Mouse (Mus musculus): ENCODE measurements at regions not wholly inside any gene's neighbourhood (a gene's known extent, or its start where the extent isn't known, plus 50 kb on each side); places are given as distances from the start of the nearest gene placed in this dataset.

DNA sequence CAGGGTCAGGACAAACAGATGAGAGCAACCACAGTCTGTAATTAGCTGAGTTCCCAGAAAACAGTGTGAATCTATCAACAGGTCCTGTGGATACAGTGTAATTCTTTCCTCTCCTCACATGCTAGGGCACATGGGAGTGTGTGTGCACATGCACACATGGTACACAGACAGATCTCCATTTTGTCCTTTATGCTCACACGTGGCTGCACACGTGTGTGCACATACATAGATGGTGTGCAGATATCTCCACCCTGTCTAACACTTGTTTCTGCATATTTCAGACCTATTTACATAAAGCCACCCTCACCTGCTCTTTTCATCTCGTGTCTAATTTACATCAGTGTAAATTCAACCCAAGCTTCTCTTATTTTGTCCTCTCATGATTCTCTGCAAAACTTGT lies 245.0 kb upstream of the Cnr1 start:
- no peaks in the 10 kb centered on the region for H3K27me3 ChIP-seq (ENCODE audit: control insufficient read depth, insufficient read depth, low read length)
- H3K36me3 ChIP-seq (ENCODE audit: control insufficient read depth, insufficient read depth, low read length) = no peaks in the 10 kb centered on the region
- H3K4me1 ChIP-seq (ENCODE audit: control insufficient read depth, insufficient read depth, low read length) = no peaks in the 10 kb centered on the region
- ATAC-seq (ENCODE audit: insufficient number of reproducible peaks, insufficient read depth, low FRiP score, low read depth) = no peak
- WGBS = 70% methylated on average over 3 of the region's 3 CpGs
- H3K27ac ChIP-seq (ENCODE audit: low read length) = no peak overlapping the region
- H3K9ac ChIP-seq (replicated peaks; ENCODE audit: low read depth, low read length) = no peak overlapping the region
- H3K4me2 ChIP-seq (replicated peaks; ENCODE audit: low read depth, low read length) = no peak overlapping the region
- H3K9me3 ChIP-seq (ENCODE audit: control insufficient read depth, low read depth, low read length) = no peaks in the 10 kb centered on the region
- no peak overlapping the region for H3K4me3 ChIP-seq (ENCODE audit: low read depth, low read length)

DNA sequence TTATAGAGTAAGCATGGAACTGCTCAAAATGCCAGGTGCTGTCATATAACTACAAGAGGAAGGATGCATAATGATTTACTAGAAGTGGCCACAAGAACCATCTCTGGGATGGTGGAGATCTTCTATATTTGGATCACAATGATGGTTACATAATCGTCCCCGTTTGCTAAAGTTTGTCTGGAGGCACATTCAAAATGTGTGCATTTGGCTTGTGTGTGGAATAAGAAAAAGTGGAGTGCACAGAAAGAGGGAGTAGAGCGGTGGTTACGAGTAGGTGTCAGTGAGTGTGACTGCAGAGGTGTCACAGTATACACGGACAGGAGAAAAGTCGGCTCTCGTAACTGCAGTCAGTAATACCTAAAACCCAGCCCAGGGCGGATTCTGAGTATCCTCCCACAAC lies 238.3 kb upstream of the Cnr1 start:
- H3K4me2 ChIP-seq (replicated peaks; ENCODE audit: low read depth, low read length) = no peak overlapping the region
- no peaks in the 10 kb centered on the region for H3K36me3 ChIP-seq (ENCODE audit: control insufficient read depth, insufficient read depth, low read length)
- H3K27me3 ChIP-seq (ENCODE audit: control insufficient read depth, insufficient read depth, low read length) = no peaks in the 10 kb centered on the region
- WGBS = 84% methylated on average over 8 of the region's 8 CpGs
- no peak for ATAC-seq (ENCODE audit: insufficient number of reproducible peaks, insufficient read depth, low FRiP score, low read depth)
- H3K9me3 ChIP-seq (ENCODE audit: control insufficient read depth, low read depth, low read length) = no peaks in the 10 kb centered on the region
- no peaks in the 10 kb centered on the region for H3K4me1 ChIP-seq (ENCODE audit: control insufficient read depth, insufficient read depth, low read length)
- H3K9ac ChIP-seq (replicated peaks; ENCODE audit: low read depth, low read length) = no peak overlapping the region
- no peak overlapping the region for H3K27ac ChIP-seq (ENCODE audit: low read length)
- no peak overlapping the region for H3K4me3 ChIP-seq (ENCODE audit: low read depth, low read length)

DNA sequence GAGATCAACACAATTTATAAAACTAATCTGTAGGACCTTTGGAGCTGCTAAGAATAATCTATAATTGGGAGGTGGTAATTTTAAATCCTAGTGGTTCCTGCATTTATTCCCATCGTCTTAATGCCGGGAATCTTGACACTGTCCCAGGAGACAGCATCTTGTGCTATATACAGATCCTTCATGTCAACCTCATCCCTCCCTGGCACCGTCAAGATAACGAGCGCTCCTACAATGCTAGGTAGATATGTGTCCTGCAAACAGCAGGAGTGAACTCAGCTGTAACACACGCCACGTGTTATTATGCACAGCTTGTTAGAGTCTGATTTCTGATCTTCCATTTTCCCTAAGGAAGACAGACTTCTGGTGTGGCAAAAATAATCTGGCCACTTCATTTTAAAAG lies 237.0 kb upstream of the Cnr1 start:
- ATAC-seq (ENCODE audit: insufficient number of reproducible peaks, insufficient read depth, low FRiP score, low read depth) = no peak
- WGBS = 71% methylated on average over 7 of the region's 7 CpGs

DNA sequence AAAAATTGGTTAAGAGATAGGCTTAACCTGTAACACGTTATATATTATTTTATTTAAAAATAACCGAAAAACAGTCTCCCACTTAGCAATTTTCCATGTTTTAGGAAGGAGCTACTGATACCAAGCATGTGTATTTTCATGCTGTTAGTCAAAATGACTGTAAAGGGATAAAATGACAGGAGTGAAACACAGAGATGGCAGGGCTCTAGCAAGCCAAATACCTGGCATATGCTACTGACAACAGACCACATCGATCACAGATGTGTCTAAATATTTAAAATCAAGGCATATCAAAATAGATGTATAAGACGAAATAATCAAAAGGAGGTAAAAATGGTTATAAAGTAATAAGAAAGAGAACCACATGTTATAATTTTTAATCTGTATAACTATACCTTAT lies 231.0 kb upstream of the Cnr1 start:
- Histone ChIP-seq H3K9ac (replicated peaks; ENCODE audit: low read depth, low read length) (no peak overlapping the region), H3K4me1 (ENCODE audit: control insufficient read depth, insufficient read depth, low read length) (no peaks in the 10 kb centered on the region), H3K4me2 (replicated peaks; ENCODE audit: low read depth, low read length) (no peak overlapping the region), H3K4me3 (ENCODE audit: low read depth, low read length) (no peak overlapping the region), H3K36me3 (ENCODE audit: control insufficient read depth, insufficient read depth, low read length) (no peaks in the 10 kb centered on the region), H3K27me3 (ENCODE audit: control insufficient read depth, insufficient read depth, low read length) (no peaks in the 10 kb centered on the region), H3K9me3 (ENCODE audit: control insufficient read depth, low read depth, low read length) (no peaks in the 10 kb centered on the region), H3K27ac (ENCODE audit: low read length) (no peak overlapping the region)
- ATAC-seq (ENCODE audit: insufficient number of reproducible peaks, insufficient read depth, low FRiP score, low read depth) = no peak
- WGBS = 82% methylated on average over 4 of the region's 4 CpGs

More for the DNA sequence above, 237.0 kb upstream of the Cnr1 start:
- no peak overlapping the region for H3K4me3 ChIP-seq (ENCODE audit: low read depth, low read length)
- H3K4me1 ChIP-seq (ENCODE audit: control insufficient read depth, insufficient read depth, low read length) = no peaks in the 10 kb centered on the region
- no peak overlapping the region for H3K27ac ChIP-seq (ENCODE audit: low read length)
- H3K27me3 ChIP-seq (ENCODE audit: control insufficient read depth, insufficient read depth, low read length) = no peaks in the 10 kb centered on the region
- H3K9ac ChIP-seq (replicated peaks; ENCODE audit: low read depth, low read length) = no peak overlapping the region
- no peak overlapping the region for H3K4me2 ChIP-seq (replicated peaks; ENCODE audit: low read depth, low read length)
- H3K36me3 ChIP-seq (ENCODE audit: control insufficient read depth, insufficient read depth, low read length) = no peaks in the 10 kb centered on the region
- no peaks in the 10 kb centered on the region for H3K9me3 ChIP-seq (ENCODE audit: control insufficient read depth, low read depth, low read length)

DNA sequence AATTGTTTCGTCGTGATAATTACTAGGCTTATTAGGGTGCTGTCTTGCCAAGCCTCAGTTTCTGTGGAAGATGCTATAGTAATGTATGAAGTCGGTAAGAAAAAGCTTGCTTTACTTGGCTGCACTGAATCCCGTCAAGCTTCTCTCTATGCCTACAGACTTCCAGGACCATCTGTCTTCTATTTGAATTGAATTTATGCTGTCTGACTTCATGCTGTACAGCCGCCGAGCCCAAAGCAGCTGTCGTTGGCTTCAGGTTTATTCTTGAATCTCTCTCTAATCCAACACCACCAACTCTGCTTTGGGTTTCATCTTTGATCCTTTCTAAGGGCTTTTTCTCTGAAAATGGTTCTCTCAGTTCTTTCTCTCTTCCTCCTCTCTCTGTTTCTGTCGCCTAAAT lies 227.4 kb upstream of the Cnr1 start:
- H3K4me1 ChIP-seq (ENCODE audit: control insufficient read depth, insufficient read depth, low read length) = no peaks in the 10 kb centered on the region
- H3K27me3 ChIP-seq (ENCODE audit: control insufficient read depth, insufficient read depth, low read length) = no peaks in the 10 kb centered on the region
- no peak overlapping the region for H3K27ac ChIP-seq (ENCODE audit: low read length)
- H3K9ac ChIP-seq (replicated peaks; ENCODE audit: low read depth, low read length) = no peak overlapping the region
- no peak overlapping the region for H3K4me3 ChIP-seq (ENCODE audit: low read depth, low read length)
- ATAC-seq (ENCODE audit: insufficient number of reproducible peaks, insufficient read depth, low FRiP score, low read depth) = no peak
- no peaks in the 10 kb centered on the region for H3K9me3 ChIP-seq (ENCODE audit: control insufficient read depth, low read depth, low read length)
- no peak overlapping the region for H3K4me2 ChIP-seq (replicated peaks; ENCODE audit: low read depth, low read length)
- 77% methylated on average over 8 of the region's 8 CpGs for WGBS
- H3K36me3 ChIP-seq (ENCODE audit: control insufficient read depth, insufficient read depth, low read length) = no peaks in the 10 kb centered on the region

DNA sequence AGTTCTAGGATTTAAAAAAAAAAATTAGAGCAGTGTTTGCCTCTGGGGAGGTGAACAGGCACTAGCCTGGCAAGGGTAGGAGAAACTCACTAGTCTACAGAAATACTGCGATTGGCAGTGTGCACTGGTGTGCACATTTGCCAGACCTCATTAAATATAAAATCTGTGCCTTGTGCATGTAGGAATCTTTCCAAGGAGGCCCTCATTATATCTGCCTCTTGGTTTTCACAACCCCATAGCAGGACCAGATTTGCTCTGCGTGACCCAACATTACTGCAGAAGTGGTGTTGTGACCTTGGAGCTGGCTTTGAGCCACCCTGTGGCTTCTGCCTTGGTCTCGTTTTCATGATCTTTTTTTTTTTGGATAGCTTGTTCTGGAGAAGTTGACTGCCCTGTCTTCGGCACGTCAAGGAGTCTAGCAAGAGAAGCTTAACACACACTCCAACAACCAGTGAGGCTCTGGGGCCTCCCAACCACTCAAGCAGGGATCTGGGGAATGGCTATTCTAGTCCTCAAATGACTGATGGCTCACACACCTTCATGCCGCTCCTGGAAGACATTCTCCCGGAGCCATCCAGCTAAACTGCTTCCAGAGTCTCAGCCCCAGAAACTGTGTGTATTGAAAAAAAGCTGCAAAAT lies 222.2 kb upstream of the Cnr1 start:
- 77% methylated on average over 7 of the region's 7 CpGs for WGBS
- H3K4me1 ChIP-seq (ENCODE audit: control insufficient read depth, insufficient read depth, low read length) = no peaks in the 10 kb centered on the region
- no peak for ATAC-seq (ENCODE audit: insufficient number of reproducible peaks, insufficient read depth, low FRiP score, low read depth)
- no peaks in the 10 kb centered on the region for H3K36me3 ChIP-seq (ENCODE audit: control insufficient read depth, insufficient read depth, low read length)
- no peaks in the 10 kb centered on the region for H3K27me3 ChIP-seq (ENCODE audit: control insufficient read depth, insufficient read depth, low read length)
- H3K9me3 ChIP-seq (ENCODE audit: control insufficient read depth, low read depth, low read length) = no peaks in the 10 kb centered on the region; the same call in 1 of the 2 replicates
- H3K27ac ChIP-seq (ENCODE audit: low read length) = no peak overlapping the region
- no peak overlapping the region for H3K4me2 ChIP-seq (replicated peaks; ENCODE audit: low read depth, low read length)
- no peak overlapping the region for H3K4me3 ChIP-seq (ENCODE audit: low read depth, low read length)
- H3K9ac ChIP-seq (replicated peaks; ENCODE audit: low read depth, low read length) = no peak overlapping the region

DNA sequence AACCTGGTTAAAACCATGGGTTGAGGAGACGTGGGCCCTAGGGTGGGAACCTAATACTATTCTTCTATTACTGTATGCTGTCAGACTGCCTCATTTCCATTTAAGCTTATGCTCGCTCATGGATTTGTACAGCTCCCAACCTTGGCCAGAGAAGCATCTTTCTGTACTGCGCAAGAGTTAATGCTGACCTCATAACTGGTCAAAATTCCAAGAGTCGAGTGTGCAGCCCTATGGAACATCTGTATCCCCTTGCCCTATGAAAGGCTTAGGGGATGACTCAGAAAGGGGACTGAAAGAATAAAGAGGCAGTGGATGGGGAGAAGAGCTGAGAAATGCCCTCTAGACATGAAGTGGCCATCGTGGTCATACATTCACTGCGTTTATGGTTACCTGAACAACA lies 218.7 kb upstream of the Cnr1 start:
- Histone ChIP-seq H3K4me1 (ENCODE audit: control insufficient read depth, insufficient read depth, low read length) (no peaks in the 10 kb centered on the region), H3K36me3 (ENCODE audit: control insufficient read depth, insufficient read depth, low read length) (no peaks in the 10 kb centered on the region), H3K9ac (replicated peaks; ENCODE audit: low read depth, low read length) (no peak overlapping the region), H3K9me3 (ENCODE audit: control insufficient read depth, low read depth, low read length) (no peaks in the 10 kb centered on the region; the same call in 1 of the 2 replicates), H3K27me3 (ENCODE audit: control insufficient read depth, insufficient read depth, low read length) (no peaks in the 10 kb centered on the region), H3K4me2 (replicated peaks; ENCODE audit: low read depth, low read length) (no peak overlapping the region), H3K27ac (ENCODE audit: low read length) (no peak overlapping the region), H3K4me3 (ENCODE audit: low read depth, low read length) (no peak overlapping the region)
- WGBS = 88% methylated on average over 6 of the region's 6 CpGs
- ATAC-seq (ENCODE audit: insufficient number of reproducible peaks, insufficient read depth, low FRiP score, low read depth) = no peak

DNA sequence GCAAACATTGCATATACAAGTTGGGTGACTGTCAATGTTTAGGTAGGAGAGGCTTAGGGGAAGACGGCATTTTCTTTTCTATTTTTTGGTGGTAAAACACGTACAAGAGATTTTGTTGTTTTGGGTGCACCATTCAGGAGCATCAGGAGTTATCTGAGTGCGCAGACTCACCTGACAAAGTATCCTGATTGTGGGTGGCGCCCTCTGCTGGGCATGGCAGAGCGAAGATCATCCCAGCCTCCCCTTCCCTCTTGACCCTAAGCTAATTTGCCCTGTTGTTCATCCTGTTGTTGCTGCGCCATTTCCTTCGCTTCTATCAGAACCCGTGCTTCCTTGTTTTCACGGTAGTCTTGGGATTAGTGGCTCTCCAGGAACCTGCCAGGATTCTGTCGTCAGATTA lies 217.6 kb upstream of the Cnr1 start:
- no peaks in the 10 kb centered on the region; the same call in 1 of the 2 replicates for H3K9me3 ChIP-seq (ENCODE audit: control insufficient read depth, low read depth, low read length)
- no peak overlapping the region for H3K9ac ChIP-seq (replicated peaks; ENCODE audit: low read depth, low read length)
- no peaks in the 10 kb centered on the region for H3K27me3 ChIP-seq (ENCODE audit: control insufficient read depth, insufficient read depth, low read length)
- H3K4me3 ChIP-seq (ENCODE audit: low read depth, low read length) = no peak overlapping the region
- no peak for ATAC-seq (ENCODE audit: insufficient number of reproducible peaks, insufficient read depth, low FRiP score, low read depth)
- no peak overlapping the region for H3K27ac ChIP-seq (ENCODE audit: low read length)
- H3K4me1 ChIP-seq (ENCODE audit: control insufficient read depth, insufficient read depth, low read length) = no peaks in the 10 kb centered on the region
- WGBS = 64% methylated on average over 10 of the region's 10 CpGs
- H3K4me2 ChIP-seq (replicated peaks; ENCODE audit: low read depth, low read length) = no peak overlapping the region
- no peaks in the 10 kb centered on the region for H3K36me3 ChIP-seq (ENCODE audit: control insufficient read depth, insufficient read depth, low read length)

DNA sequence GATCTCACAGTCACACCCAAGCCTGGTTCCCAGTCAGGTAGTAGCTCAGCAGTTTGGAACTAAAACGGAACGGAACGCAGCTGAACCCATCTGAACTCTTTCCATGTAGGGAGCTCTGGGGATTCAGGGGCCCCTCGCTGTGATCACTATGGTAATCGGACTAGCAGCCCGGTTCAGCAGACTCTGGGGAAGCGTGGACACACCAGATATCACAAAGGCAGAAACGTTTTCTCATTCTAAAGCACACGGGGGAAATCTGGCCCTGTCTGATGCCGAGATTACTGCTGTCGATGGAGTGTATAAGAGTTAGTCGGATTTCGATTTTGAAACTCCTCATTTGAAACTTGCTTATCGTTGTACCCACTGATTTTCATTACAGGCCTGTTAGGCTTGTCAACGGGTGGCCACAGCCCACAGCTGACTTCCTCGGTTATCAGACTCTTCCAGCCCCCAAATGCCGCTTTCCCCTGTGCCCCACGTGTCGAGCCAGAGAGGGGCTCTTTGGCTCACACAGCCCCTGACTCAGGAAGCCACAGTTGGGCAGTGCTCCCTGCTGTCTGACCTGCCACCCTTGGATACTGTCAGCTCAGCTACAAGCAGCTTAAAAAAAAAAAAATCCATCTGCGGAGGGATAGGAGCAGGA lies 207.8 kb upstream of the Cnr1 start:
- Histone ChIP-seq H3K36me3 (ENCODE audit: control insufficient read depth, insufficient read depth, low read length) (no peaks in the 10 kb centered on the region), H3K27ac (ENCODE audit: low read length) (no peak overlapping the region), H3K27me3 (ENCODE audit: control insufficient read depth, insufficient read depth, low read length) (no peaks in the 10 kb centered on the region), H3K9ac (replicated peaks; ENCODE audit: low read depth, low read length) (no peak overlapping the region), H3K4me3 (ENCODE audit: low read depth, low read length) (no peak overlapping the region), H3K4me2 (replicated peaks; ENCODE audit: low read depth, low read length) (no peak overlapping the region), H3K9me3 (ENCODE audit: control insufficient read depth, low read depth, low read length) (no peaks in the 10 kb centered on the region), H3K4me1 (ENCODE audit: control insufficient read depth, insufficient read depth, low read length) (no peaks in the 10 kb centered on the region)
- ATAC-seq (ENCODE audit: insufficient number of reproducible peaks, insufficient read depth, low FRiP score, low read depth) = no peak
- WGBS = 45% methylated on average over 20 of the region's 20 CpGs

All from stomach, embryonic 14.5 days (tissue).